Mouse (Mus musculus): ENCODE results near the gene Rapgef5.

Gene Rapgef5

GRCm38 (mm10) chr12:117678916-117679315 lies 162.6 kb downstream of the Rapgef5 start:
- DNase-seq: no peak

GRCm38 (mm10) chr12:117679795-117680194 lies 163.5 kb downstream of the Rapgef5 start:
- DNase-seq: no peak

DNA sequence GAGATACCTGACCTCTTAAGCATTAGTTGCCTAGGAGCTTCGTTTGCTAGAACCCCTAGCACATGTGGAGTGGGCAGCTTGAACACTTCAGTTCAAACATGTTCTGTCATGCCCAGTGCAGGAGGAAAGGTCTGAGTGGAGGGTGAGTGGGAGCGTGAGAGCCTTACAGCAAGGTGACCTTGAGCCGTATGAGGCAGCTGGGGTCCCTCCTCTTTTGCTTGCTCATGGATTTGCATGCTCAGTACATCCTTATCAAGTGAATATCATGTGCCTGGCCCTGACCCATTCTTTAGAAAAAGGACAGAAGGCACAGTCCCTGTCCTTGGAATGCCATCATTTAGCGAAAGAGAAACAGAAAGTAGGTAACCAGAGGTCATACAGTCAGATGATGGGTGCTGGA lies 165.0 kb downstream of the Rapgef5 start:
- DNase-seq: no peak

DNA sequence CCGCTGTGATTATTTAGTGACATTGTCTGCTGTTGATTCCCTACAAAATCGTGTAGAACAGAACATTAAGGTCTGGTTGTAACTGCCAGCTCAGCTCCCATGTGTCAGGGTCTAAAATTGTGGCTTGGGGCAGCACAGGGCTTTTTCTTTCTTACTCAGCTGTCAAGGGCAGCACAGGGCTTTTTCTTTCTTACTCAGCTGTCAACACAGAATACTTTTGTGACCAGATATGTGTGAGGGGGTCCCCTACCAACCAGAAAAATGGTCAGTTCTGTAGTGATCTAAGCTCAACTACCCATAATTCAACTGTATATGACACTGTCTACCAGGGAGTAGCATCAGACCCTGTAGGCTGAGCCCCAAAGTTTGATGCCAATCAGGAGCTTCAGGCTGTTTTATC lies 167.1 kb downstream of the Rapgef5 start:
- no peak for DNase-seq

- DNase-seq: no peak
These were observed 167.7 kb downstream of the Rapgef5 start for GRCm38 (mm10) chr12:117683984-117684383.

GRCm38 (mm10) chr12:117684788-117685187 lies 168.5 kb downstream of the Rapgef5 start:
- DNase-seq: no peak

DNA sequence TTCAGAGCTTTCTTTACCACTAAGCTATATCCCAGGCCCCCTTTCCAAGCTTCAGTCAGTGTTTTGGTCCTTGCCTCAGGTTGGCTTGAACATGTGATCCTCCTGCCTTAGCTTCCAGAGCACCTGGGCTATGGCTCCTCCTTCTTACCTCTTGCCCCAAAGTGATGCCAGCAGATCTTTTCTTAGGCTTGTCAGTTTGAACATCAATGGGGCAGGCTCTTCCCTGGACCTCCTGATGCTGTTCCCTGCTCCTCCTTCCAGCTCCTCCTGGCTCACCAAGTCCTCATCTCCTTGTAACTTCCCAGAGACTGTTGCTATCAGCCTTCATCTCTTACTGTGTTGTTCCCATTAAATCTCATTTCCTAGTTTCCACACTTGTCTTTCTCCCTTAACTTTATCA lies 169.1 kb downstream of the Rapgef5 start:
- DNase-seq: no peak

DNA sequence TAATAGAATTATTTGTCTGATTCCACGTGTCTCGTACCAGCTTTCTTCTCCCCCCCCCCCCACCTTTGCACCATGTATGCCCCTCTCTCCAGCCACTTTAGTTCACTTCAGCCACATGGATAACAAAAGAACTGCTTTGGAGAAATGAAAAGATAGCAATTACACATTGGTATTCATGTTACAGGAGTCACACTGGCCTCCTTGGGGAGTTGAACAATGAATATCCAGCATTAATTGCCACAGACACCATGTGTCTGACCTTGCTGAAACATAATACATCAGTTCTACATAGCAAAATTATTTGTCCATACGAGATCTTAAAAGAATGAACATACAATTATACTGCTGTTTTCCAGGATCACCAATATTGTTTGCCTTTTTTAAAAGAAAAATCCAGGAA lies 170.5 kb downstream of the Rapgef5 start:
- DNase-seq: no peak

DNA sequence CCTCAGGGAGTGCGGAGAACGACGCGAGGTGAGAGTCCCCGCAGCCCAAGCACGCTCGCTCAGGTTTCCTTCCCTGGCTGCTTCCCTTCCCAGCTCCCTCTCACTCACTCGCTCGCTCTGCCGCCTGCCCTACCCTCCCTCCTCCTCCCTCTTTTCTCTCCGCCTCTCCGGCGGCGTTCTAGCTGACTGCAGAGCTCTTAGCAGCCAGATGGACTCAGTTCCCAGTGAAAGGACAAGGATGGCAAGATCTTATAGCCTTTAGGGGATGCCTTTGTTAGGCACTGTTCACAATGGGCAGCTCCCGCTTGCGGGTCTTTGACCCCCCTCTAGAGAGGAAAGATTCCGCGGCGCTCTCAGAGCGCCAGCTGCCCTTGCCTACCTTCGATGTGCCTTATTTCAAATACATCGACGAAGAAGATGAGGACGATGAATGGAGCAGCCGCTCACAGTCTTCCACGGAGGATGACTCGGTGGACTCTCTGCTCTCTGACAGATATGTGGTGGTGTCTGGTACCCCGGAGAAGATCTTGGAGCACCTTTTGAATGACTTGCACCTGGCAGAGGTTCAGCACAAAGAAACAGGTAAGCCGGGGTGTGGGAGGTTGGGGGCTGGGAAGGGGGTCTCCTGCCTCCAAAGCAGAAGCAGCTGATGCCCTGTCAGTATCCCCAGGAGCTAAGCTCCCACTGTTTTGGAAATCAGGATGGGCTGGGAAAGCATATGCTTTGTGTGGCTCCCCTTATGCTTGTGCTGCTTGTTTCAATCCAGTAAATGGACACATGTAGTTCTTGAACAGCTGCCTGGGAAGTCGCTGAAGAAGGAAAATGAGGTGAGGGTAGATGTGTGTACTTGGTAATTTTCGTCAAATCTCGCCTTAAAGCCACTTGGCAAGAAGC lies 172.6 kb downstream of the Rapgef5 start:
- peak; percentile 67 for DNase-seq

- no peak for DNase-seq
These were observed 175.1 kb downstream of the Rapgef5 start for GRCm38 (mm10) chr12:117691336-117691735.

DNA sequence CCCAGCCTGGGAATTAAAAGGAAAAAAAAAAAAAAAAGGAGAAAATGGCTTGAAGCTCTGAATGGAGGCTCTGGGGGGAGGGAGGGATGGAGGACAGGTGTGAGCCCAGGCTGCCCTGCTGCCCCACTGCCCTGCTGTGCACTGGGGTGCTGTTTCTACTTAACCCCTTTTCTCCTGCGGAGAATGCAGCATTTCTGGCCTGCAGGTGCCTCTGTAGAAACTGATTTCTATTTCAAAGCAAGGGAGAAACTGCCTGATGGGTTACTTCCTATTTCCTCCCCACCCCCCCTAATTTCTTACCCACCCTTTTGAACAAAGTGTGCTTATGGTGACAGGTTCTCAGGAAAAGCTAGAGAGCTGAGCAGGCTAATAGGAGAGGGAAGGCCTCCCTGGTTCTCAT lies 176.5 kb downstream of the Rapgef5 start:
- no peak for DNase-seq

- no peak for DNase-seq
These were observed 183.8 kb downstream of the Rapgef5 start for GRCm38 (mm10) chr12:117699950-117700665.

GRCm38 (mm10) chr12:117700927-117701326 lies 184.6 kb downstream of the Rapgef5 start:
- DNase-seq: no peak

DNA sequence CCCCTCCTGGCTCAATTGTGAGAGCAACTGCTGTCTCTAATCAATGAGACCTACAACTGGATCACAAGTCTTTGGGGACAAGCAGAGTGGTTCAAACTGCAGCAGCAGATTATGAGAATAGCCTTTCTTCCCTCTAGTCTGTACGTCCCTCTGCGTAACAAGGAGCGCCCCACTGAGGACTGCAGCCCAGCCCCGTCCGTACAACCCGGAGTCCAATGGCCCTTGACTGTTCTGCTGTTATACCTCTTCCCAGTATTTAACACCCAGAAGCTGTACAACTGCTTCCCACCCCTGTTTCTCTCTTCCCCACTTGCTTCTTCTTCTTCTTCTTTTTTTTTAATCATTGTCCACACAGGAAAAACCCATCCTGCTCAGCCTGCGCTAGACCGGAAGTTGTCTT lies 186.0 kb downstream of the Rapgef5 start:
- DNase-seq: no peak

GRCm38 (mm10) chr12:117702928-117703327 lies 186.6 kb downstream of the Rapgef5 start:
- no peak for DNase-seq

DNA sequence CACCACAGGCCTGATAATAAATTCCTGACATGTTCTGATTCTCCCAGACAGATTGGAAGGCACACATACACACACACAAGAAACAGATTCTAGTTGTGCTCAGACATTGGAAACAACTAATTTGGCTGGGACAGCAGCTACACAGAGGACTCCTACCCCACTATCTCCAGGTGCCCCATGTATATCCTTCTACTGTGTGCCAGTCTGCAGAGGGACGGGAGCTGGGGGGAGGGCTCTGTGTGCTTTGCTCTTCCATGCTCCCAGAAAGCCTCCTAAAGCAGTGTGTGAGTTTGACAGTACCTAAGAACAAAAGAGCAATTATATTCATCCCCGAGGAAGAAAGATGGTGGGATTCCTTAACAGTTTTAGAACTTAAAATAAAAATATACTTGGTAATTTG lies 187.1 kb downstream of the Rapgef5 start:
- no peak for DNase-seq

DNA sequence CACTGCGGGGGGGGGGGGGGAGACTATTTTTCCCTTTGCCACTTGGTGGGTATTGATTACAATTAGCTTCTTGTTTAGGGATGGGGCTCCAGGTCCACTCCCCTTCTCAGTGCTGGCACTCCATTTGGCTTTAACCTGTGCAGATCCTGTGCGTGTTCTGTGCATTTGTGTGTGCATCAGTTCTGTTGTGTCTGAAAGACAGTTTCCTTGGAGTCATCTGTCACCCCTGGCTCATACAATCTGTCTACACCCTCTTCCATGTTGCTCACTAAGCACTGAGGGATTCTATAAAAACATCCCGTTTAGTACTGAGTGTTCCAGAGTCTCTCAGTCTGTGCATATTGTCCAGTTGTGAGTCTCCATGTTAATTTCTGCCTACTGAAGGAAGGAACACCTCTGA lies 189.0 kb downstream of the Rapgef5 start:
- peak; percentile 39 for DNase-seq

GRCm38 (mm10) chr12:117709280-117709679 lies 193.0 kb downstream of the Rapgef5 start:
- DNase-seq: no peak

DNA sequence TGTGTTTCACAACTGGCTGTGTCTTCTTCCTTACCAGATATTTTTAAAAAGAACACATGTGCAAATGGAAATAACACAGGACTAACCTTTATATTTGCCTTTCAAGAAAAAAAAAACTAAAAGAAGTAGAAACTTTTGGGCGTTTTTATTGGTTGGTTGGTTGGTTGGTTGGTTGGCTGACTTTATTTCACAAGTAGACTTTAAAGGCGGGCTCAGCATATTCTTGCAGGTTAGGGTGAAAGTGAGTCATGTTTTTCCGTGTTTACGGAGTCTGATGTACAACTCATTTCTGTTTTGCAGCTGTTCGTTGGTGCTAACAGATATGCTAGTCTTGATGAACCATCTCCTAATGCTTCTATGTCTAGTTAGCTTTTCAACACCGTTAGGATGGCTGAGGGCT lies 196.2 kb downstream of the Rapgef5 start:
- no peak for DNase-seq

GRCm38 (mm10) chr12:117713616-117714015 lies 197.3 kb downstream of the Rapgef5 start:
- DNase-seq: no peak

GRCm38 (mm10) chr12:117720794-117721747 lies 204.8 kb downstream of the Rapgef5 start:
- DNase-seq: no peak

- no peak for DNase-seq
These were observed 205.5 kb downstream of the Rapgef5 start for GRCm38 (mm10) chr12:117721748-117722150.

DNA sequence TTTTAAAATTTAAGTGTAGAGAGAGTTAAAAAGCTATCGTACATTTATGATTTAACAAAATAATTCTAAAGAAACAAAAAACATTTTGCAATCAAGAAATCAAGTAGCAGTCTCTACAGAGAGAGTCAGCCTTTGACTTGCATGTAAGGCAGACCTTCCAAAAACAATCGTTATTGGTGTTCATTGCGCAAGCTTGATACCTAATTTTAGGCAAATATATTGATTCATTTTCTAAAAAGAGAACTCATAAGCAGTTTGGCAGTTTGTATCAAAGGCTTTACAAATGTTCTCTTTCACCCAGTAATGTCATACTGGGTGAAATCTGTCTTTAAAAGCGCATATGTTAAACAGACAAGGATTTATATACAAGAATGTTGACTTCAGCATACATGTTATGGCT lies 208.7 kb downstream of the Rapgef5 start:
- DNase-seq: no peak

All from layer of hippocampus, adult 9-11 months (tissue).